Mouse (Mus musculus): ENCODE results near the gene Igsf9. TPM values are rescaled to one million over a fixed set of nuclear protein-coding genes. Genes with fewer than 3 reads are reported as not detected.
A peak's percentile ranks its signal among the peaks of the same experiment; 100 is the strongest.

Gene Igsf9
- polyA plus RNA-seq, 1 experiment from 2014 or later, result 23.5 TPM

- Histone ChIP-seq H3K9me3 (replicated peaks; ENCODE audit: control insufficient read depth, low read length) (no peaks in the 10 kb centered on the region), H3K9ac (ENCODE audit: low read length) (no peak overlapping the region), H3K27ac (ENCODE audit: low read depth, low read length) (no peak overlapping the region), H3K36me3 (ENCODE audit: control insufficient read depth, insufficient read depth, low read length) (no peaks in the 10 kb centered on the region), H3K4me1 (ENCODE audit: control insufficient read depth, insufficient read depth, low read length) (peaks cover 27% of the 10 kb centered on the region), H3K4me3 (ENCODE audit: low read depth, low read length) (no peak overlapping the region), H3K4me2 (ENCODE audit: low read length) (no peak overlapping the region), H3K27me3 (replicated peaks; ENCODE audit: control insufficient read depth, insufficient read depth, low read length) (peaks cover 20% of the 10 kb centered on the region; the same call in 1 of the 2 replicates)
- ATAC-seq, result no peak
- DNase-seq (ENCODE audit: low spot score), result no peak
- 68% methylated on average over 8 of the region's 8 CpGs for WGBS
These were observed 23.2 kb downstream of the Igsf9 start for GRCm38 (mm10) chr1:172504756-172505155.

GRCm38 (mm10) chr1:172507001-172507400, 25.4 kb downstream of the Igsf9 start:
- H3K4me3 ChIP-seq (ENCODE audit: low read depth, low read length), result no peak overlapping the region
- whole genome bisulfite sequencing, result 50% methylated on average over 5 of the region's 5 CpGs
- H3K27me3 ChIP-seq (replicated peaks; ENCODE audit: control insufficient read depth, insufficient read depth, low read length), result 0 out of 2 replicates have a peak, but pooled peaks cover 2% of the 10 kb centered on the region
- H3K9me3 ChIP-seq (replicated peaks; ENCODE audit: control insufficient read depth, low read length), result no peaks in the 10 kb centered on the region
- H3K36me3 ChIP-seq (ENCODE audit: control insufficient read depth, insufficient read depth, low read length), result no peaks in the 10 kb centered on the region
- H3K4me1 ChIP-seq (ENCODE audit: control insufficient read depth, insufficient read depth, low read length), result peaks cover 14% of the 10 kb centered on the region
- no peak overlapping the region for H3K9ac ChIP-seq (ENCODE audit: low read length)
- no peak overlapping the region for H3K27ac ChIP-seq (ENCODE audit: low read depth, low read length)
- ATAC-seq (no peak), DNase-seq (ENCODE audit: low spot score) (no peak)
- no peak overlapping the region for H3K4me2 ChIP-seq (ENCODE audit: low read length)

- H3K36me3 ChIP-seq (ENCODE audit: control insufficient read depth, insufficient read depth, low read length), result no peaks in the 10 kb centered on the region
- H3K4me2 ChIP-seq (ENCODE audit: low read length), result no peak overlapping the region
- no peaks in the 10 kb centered on the region for H3K9me3 ChIP-seq (replicated peaks; ENCODE audit: control insufficient read depth, low read length)
- no peaks in the 10 kb centered on the region for H3K27me3 ChIP-seq (replicated peaks; ENCODE audit: control insufficient read depth, insufficient read depth, low read length)
- DNase-seq (ENCODE audit: low spot score) (no peak), ATAC-seq (no peak)
- no peak overlapping the region for H3K27ac ChIP-seq (ENCODE audit: low read depth, low read length)
- H3K4me1 ChIP-seq (ENCODE audit: control insufficient read depth, insufficient read depth, low read length), result peaks cover 9% of the 10 kb centered on the region
- 86% methylated on average over 3 of the region's 3 CpGs for WGBS
- H3K4me3 ChIP-seq (ENCODE audit: low read depth, low read length), result no peak overlapping the region
- no peak overlapping the region for H3K9ac ChIP-seq (ENCODE audit: low read length)
These were observed 26.1 kb downstream of the Igsf9 start for GRCm38 (mm10) chr1:172507701-172508100.

DNA sequence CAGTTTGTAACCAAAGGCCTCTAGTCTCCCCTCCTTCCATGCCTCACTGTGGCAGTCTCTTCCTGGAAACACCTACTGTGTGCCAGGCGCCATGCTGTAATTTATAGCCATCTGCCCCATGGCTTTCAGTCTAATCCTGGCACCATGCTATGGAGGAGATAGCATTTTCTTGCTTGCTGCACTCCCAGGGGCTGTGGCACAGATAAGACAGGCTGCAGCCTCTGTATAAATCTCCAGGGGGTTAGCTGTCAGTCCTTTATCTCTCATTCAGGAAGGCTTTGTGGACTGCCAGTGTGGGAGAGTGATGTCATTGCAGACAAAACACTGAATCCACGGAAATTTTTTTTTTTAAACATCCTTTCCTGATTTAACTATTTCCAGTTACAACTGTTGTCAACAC, 26.6 kb downstream of the Igsf9 start:
- Histone ChIP-seq H3K4me2 (ENCODE audit: low read length) (no peak overlapping the region), H3K27ac (ENCODE audit: low read depth, low read length) (no peak overlapping the region), H3K4me1 (ENCODE audit: control insufficient read depth, insufficient read depth, low read length) (peaks cover 6% of the 10 kb centered on the region), H3K36me3 (ENCODE audit: control insufficient read depth, insufficient read depth, low read length) (no peaks in the 10 kb centered on the region), H3K9me3 (replicated peaks; ENCODE audit: control insufficient read depth, low read length) (no peaks in the 10 kb centered on the region), H3K9ac (ENCODE audit: low read length) (no peak overlapping the region), H3K27me3 (replicated peaks; ENCODE audit: control insufficient read depth, insufficient read depth, low read length) (no peaks in the 10 kb centered on the region), H3K4me3 (ENCODE audit: low read depth, low read length) (no peak overlapping the region)
- DNase-seq (ENCODE audit: low spot score) (no peak), ATAC-seq (no peak)
- WGBS, result 47% methylated on average over 2 of the region's 2 CpGs

- H3K9me3 ChIP-seq (replicated peaks; ENCODE audit: control insufficient read depth, low read length), result no peaks in the 10 kb centered on the region
- no peaks in the 10 kb centered on the region for H3K36me3 ChIP-seq (ENCODE audit: control insufficient read depth, insufficient read depth, low read length)
- no peak overlapping the region for H3K4me3 ChIP-seq (ENCODE audit: low read depth, low read length)
- H3K4me2 ChIP-seq (ENCODE audit: low read length), result no peak overlapping the region
- DNase-seq (ENCODE audit: low spot score), result no peak
- 68% methylated on average over 5 of the region's 5 CpGs for whole genome bisulfite sequencing
- H3K27me3 ChIP-seq (replicated peaks; ENCODE audit: control insufficient read depth, insufficient read depth, low read length), result no peaks in the 10 kb centered on the region
- H3K4me1 ChIP-seq (ENCODE audit: control insufficient read depth, insufficient read depth, low read length), result no peaks in the 10 kb centered on the region
- ATAC-seq, result no peak
- H3K9ac ChIP-seq (ENCODE audit: low read length), result no peak overlapping the region
- no peak overlapping the region for H3K27ac ChIP-seq (ENCODE audit: low read depth, low read length)
These were observed 27.6 kb downstream of the Igsf9 start for GRCm38 (mm10) chr1:172509235-172509634.

GRCm38 (mm10) chr1:172509983-172510382, 28.4 kb downstream of the Igsf9 start:
- H3K36me3 ChIP-seq (ENCODE audit: control insufficient read depth, insufficient read depth, low read length), result no peaks in the 10 kb centered on the region
- WGBS, result 49% methylated on average over 8 of the region's 8 CpGs
- no peaks in the 10 kb centered on the region for H3K4me1 ChIP-seq (ENCODE audit: control insufficient read depth, insufficient read depth, low read length)
- DNase-seq (ENCODE audit: low spot score) (no peak), ATAC-seq (no peak)
- no peak overlapping the region for H3K9ac ChIP-seq (ENCODE audit: low read length)
- no peak overlapping the region for H3K4me3 ChIP-seq (ENCODE audit: low read depth, low read length)
- H3K4me2 ChIP-seq (ENCODE audit: low read length), result no peak overlapping the region
- H3K27ac ChIP-seq (ENCODE audit: low read depth, low read length), result no peak overlapping the region
- no peaks in the 10 kb centered on the region for H3K27me3 ChIP-seq (replicated peaks; ENCODE audit: control insufficient read depth, insufficient read depth, low read length)
- no peaks in the 10 kb centered on the region for H3K9me3 ChIP-seq (replicated peaks; ENCODE audit: control insufficient read depth, low read length)

GRCm38 (mm10) chr1:172510421-172510972, 28.9 kb downstream of the Igsf9 start:
- DNase-seq (ENCODE audit: low spot score), result no peak
- Histone ChIP-seq H3K9ac (ENCODE audit: low read length) (no peak overlapping the region), H3K27me3 (replicated peaks; ENCODE audit: control insufficient read depth, insufficient read depth, low read length) (no peaks in the 10 kb centered on the region), H3K4me2 (ENCODE audit: low read length) (no peak overlapping the region), H3K27ac (ENCODE audit: low read depth, low read length) (no peak overlapping the region), H3K9me3 (replicated peaks; ENCODE audit: control insufficient read depth, low read length) (no peaks in the 10 kb centered on the region), H3K4me3 (ENCODE audit: low read depth, low read length) (no peak overlapping the region), H3K4me1 (ENCODE audit: control insufficient read depth, insufficient read depth, low read length) (no peaks in the 10 kb centered on the region), H3K36me3 (ENCODE audit: control insufficient read depth, insufficient read depth, low read length) (no peaks in the 10 kb centered on the region)
- peak; percentile 16; the same call in 1 of the 2 replicates for ATAC-seq
- WGBS, result 18% methylated on average over 13 of the region's 13 CpGs

DNA sequence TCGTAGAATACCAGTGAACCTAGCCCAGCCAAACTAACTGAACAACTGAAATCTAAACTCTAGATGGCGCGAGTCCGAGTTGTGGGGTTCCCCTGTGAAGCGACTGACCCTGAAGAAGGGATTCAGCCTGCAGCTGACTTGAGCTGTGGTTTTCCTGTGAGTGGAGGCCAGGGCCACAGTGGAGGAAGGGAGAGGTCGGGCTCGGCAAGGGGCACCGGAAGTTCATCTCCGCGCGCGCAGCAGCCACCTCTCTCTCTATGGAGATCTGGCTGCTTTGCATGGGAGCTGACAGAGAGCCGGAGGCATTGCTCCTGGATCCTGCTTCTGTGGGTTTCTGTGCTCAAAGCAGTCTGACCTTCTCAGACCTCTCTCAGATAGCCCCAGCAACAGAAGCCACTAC, 31.4 kb downstream of the Igsf9 start:
- Histone ChIP-seq H3K27ac (ENCODE audit: low read depth, low read length) (no peak overlapping the region), H3K9me3 (replicated peaks; ENCODE audit: control insufficient read depth, low read length) (no peaks in the 10 kb centered on the region), H3K4me3 (ENCODE audit: low read depth, low read length) (no peak overlapping the region), H3K4me2 (ENCODE audit: low read length) (no peak overlapping the region), H3K9ac (ENCODE audit: low read length) (no peak overlapping the region), H3K27me3 (replicated peaks; ENCODE audit: control insufficient read depth, insufficient read depth, low read length) (no peaks in the 10 kb centered on the region), H3K36me3 (ENCODE audit: control insufficient read depth, insufficient read depth, low read length) (no peaks in the 10 kb centered on the region), H3K4me1 (ENCODE audit: control insufficient read depth, insufficient read depth, low read length) (no peaks in the 10 kb centered on the region)
- WGBS, result 42% methylated on average over 13 of the region's 13 CpGs
- ATAC-seq (no peak), DNase-seq (ENCODE audit: low spot score) (no peak)

GRCm38 (mm10) chr1:172513525-172514212, 32.1 kb downstream of the Igsf9 start:
- Histone ChIP-seq H3K4me1 (ENCODE audit: control insufficient read depth, insufficient read depth, low read length) (no peaks in the 10 kb centered on the region), H3K9ac (ENCODE audit: low read length) (no peak overlapping the region), H3K27me3 (replicated peaks; ENCODE audit: control insufficient read depth, insufficient read depth, low read length) (no peaks in the 10 kb centered on the region), H3K9me3 (replicated peaks; ENCODE audit: control insufficient read depth, low read length) (no peaks in the 10 kb centered on the region), H3K4me3 (ENCODE audit: low read depth, low read length) (no peak overlapping the region), H3K36me3 (ENCODE audit: control insufficient read depth, insufficient read depth, low read length) (no peaks in the 10 kb centered on the region), H3K27ac (ENCODE audit: low read depth, low read length) (no peak overlapping the region), H3K4me2 (ENCODE audit: low read length) (no peak overlapping the region)
- WGBS, result 88% methylated on average over 17 of the region's 17 CpGs
- ATAC-seq, result no peak
- no peak for DNase-seq (ENCODE audit: low spot score)

Measured in forebrain, embryonic 14.5 days (tissue).